22 mouse cellular contexts compared by ENCODE assay signal in the genomic region with DNA sequence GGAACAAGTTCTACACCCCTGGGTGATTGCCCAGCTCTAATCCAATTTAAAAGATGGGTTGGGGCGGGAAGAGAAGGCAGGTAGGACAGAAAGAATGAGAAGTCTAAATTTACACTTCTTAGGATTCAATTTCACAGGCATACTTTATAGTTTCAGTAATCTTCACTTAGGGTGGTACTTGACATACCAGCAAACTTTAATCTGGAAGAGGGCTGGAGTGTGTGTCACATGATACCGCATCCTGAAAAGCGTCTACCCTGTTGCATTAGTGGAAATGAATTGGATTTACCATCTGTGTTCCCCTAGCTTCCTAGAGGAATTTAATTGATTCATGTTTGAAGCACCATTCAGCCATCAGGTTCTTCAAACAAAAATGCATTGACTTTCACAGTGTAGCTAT.
DNase-seq lines count a peak whose midpoint lies in the region; ATAC-seq and TF ChIP-seq lines count a peak whose summit lies in the region.
"Had no signal": no experiment of that assay in that cellular context is flagged by ENCODE, and none has a peak within 500 bp of the region (broad histone marks: within the 10 kb centered on the region; RNA-seq: fewer than 3 reads in every experiment).

No protein-coding gene starts in this region.

- no peak overlapping the region for H3K4me2 ChIP-seq in lung, embryonic 14.5 days
- no peak overlapping the region for H3K4me2 ChIP-seq in lung, postnatal 0 days (replicated peaks; ENCODE audit: low read depth, low read length)
- no peak overlapping the region for H3K4me2 ChIP-seq in midbrain, embryonic 15.5 days
- no peak overlapping the region for H3K4me2 ChIP-seq in midbrain, embryonic 13.5 days (replicated peaks)
- H3K4me2 ChIP-seq: embryonic facial prominence, embryonic 15.5 days; forebrain, embryonic 15.5 days; heart, embryonic 11.5 days; hindbrain, embryonic 12.5 days; hindbrain, embryonic 15.5 days had no signal

- peak; percentile 75 for ATAC-seq in lung, embryonic 14.5 days (ENCODE audit: insufficient read depth)
- peak; percentile 80 for ATAC-seq in lung, postnatal 0 days
- ATAC-seq in midbrain, embryonic 15.5 days (replicated peaks): 0 out of 2 replicates have a peak, but pooled peaks have one; percentile 37
- ATAC-seq in midbrain, embryonic 13.5 days: no peak
- ATAC-seq: CD4-positive, CD25-positive, alpha-beta regulatory T cell, adult 4 months; forebrain, embryonic 15.5 days had no signal

- no peak for TF ChIP-seq POLR2A in lung, adult 2 months (IDR thresholded peaks at IDR 0.05; ENCODE audit: borderline replicate concordance, extremely low read depth, low read depth, low read length)

- peak; percentile 48 for DNase-seq in lung, embryonic 14.5 days
- no peak for DNase-seq in lung, adult 2 months
- peak; percentile 56 for DNase-seq in lung, postnatal 0 days (ENCODE audit: low spot score)
- no peak for DNase-seq in lung, postnatal 14 days
- no peak for DNase-seq in frontal cortex, postnatal 25 days (ENCODE audit: low spot score in 2 of 2)
- DNase-seq: adrenal gland, adult 2 months; adrenal gland, postnatal 14 days; cerebellum, adult 11 months; cerebellum, adult 2 months; cerebellum, adult 9-11 months; cerebellum, postnatal 25 days; gastrocnemius, adult 2 months; gastrocnemius, postnatal 14 days; heart, adult 11 months had no signal

- no peak overlapping the region for H3K4me3 ChIP-seq in lung, embryonic 14.5 days (ENCODE audit: low read depth, low read length)
- no peak overlapping the region for H3K4me3 ChIP-seq in lung, adult 2 months (replicated peaks; ENCODE audit: extremely low read depth, low read depth, low read length)
- no peak overlapping the region for H3K4me3 ChIP-seq in lung, postnatal 0 days (ENCODE audit: low read depth, low read length)
- no peak overlapping the region for H3K4me3 ChIP-seq in midbrain, embryonic 15.5 days
- H3K4me3 ChIP-seq in midbrain, embryonic 13.5 days (replicated peaks): no peak overlapping the region
- H3K4me3 ChIP-seq: embryonic facial prominence, embryonic 15.5 days; forebrain, embryonic 15.5 days; gastrocnemius, adult 2 months; hindbrain, embryonic 12.5 days; hindbrain, embryonic 15.5 days had no signal

- H3K9me3 ChIP-seq in lung, embryonic 14.5 days (ENCODE audit: low read depth, low read length): no peaks in the 10 kb centered on the region
- H3K9me3 ChIP-seq in lung, postnatal 0 days (ENCODE audit: low read length): no peaks in the 10 kb centered on the region
- H3K9me3 ChIP-seq in midbrain, embryonic 15.5 days: no peaks in the 10 kb centered on the region
- H3K9me3 ChIP-seq in midbrain, embryonic 13.5 days: no peaks in the 10 kb centered on the region
- H3K9me3 ChIP-seq: embryonic facial prominence, embryonic 15.5 days; forebrain, embryonic 15.5 days; hindbrain, embryonic 12.5 days; hindbrain, embryonic 15.5 days had no signal

- H3K36me3 ChIP-seq in lung, embryonic 14.5 days (ENCODE audit: insufficient read depth): no peaks in the 10 kb centered on the region
- no peaks in the 10 kb centered on the region for H3K36me3 ChIP-seq in lung, postnatal 0 days (ENCODE audit: insufficient read depth, low read length)
- H3K36me3 ChIP-seq in midbrain, embryonic 15.5 days (replicated peaks): no peaks in the 10 kb centered on the region
- H3K36me3 ChIP-seq in midbrain, embryonic 13.5 days: peaks cover 4% of the 10 kb centered on the region; the same call in 1 of the 2 replicates
- H3K36me3 ChIP-seq: embryonic facial prominence, embryonic 15.5 days; forebrain, embryonic 15.5 days; hindbrain, embryonic 12.5 days; hindbrain, embryonic 15.5 days had no signal

- no peak overlapping the region for H3K9ac ChIP-seq in lung, embryonic 14.5 days
- H3K9ac ChIP-seq in lung, postnatal 0 days (replicated peaks; ENCODE audit: low read depth): no peak overlapping the region
- H3K9ac ChIP-seq in midbrain, embryonic 15.5 days: no peak overlapping the region
- H3K9ac ChIP-seq in midbrain, embryonic 13.5 days (replicated peaks): no peak overlapping the region
- H3K9ac ChIP-seq: embryonic facial prominence, embryonic 15.5 days; forebrain, embryonic 15.5 days; hindbrain, embryonic 12.5 days; hindbrain, embryonic 15.5 days had no signal

- peak; percentile 96 for TF ChIP-seq EP300 in lung, postnatal 0 days (IDR thresholded peaks at IDR 0.05)

- H3K4me1 ChIP-seq in lung, embryonic 14.5 days (ENCODE audit: insufficient read depth): peaks cover 11% of the 10 kb centered on the region
- H3K4me1 ChIP-seq in lung, adult 2 months (ENCODE audit: control insufficient read depth, insufficient read depth, low read length): no peaks in the 10 kb centered on the region
- peaks cover 5% of the 10 kb centered on the region; the same call in 1 of the 2 replicates for H3K4me1 ChIP-seq in lung, postnatal 0 days (ENCODE audit: insufficient read depth, low read depth, low read length)
- no peaks in the 10 kb centered on the region for H3K4me1 ChIP-seq in midbrain, embryonic 15.5 days
- no peaks in the 10 kb centered on the region for H3K4me1 ChIP-seq in midbrain, embryonic 13.5 days (replicated peaks)
- H3K4me1 ChIP-seq: hindbrain, embryonic 12.5 days; hindbrain, embryonic 15.5 days had no signal

- WGBS in lung, embryonic 14.5 days: 59% methylated on average over 3 of the region's 3 CpGs
- WGBS in lung, adult 2 months: 64% methylated on average over 3 of the region's 3 CpGs
- WGBS in lung, postnatal 0 days: 57% methylated on average over 3 of the region's 3 CpGs
- WGBS in midbrain, embryonic 15.5 days: 67% methylated on average over 3 of the region's 3 CpGs
- WGBS in midbrain, embryonic 13.5 days: 66% methylated on average over 3 of the region's 3 CpGs

- no peak for TF ChIP-seq CTCF in lung, embryonic 14.5 days (IDR thresholded peaks at IDR 0.05; ENCODE audit: low read depth)
- no peak for TF ChIP-seq CTCF in lung, adult 2 months (IDR thresholded peaks at IDR 0.05; ENCODE audit: insufficient read depth, low read length)
- TF ChIP-seq CTCF in lung, postnatal 0 days (IDR thresholded peaks at IDR 0.05): no peak

- H3K27ac ChIP-seq in lung, embryonic 14.5 days (ENCODE audit: low read depth): no peak overlapping the region
- no peak overlapping the region for H3K27ac ChIP-seq in lung, postnatal 0 days (ENCODE audit: low read length)
- no peak overlapping the region for H3K27ac ChIP-seq in midbrain, embryonic 15.5 days
- H3K27ac ChIP-seq in midbrain, embryonic 13.5 days: no peak overlapping the region
- H3K27ac ChIP-seq: embryonic facial prominence, embryonic 15.5 days; forebrain, embryonic 15.5 days; gastrocnemius, adult 2 months; hindbrain, embryonic 12.5 days; hindbrain, embryonic 15.5 days had no signal

- H3K27me3 ChIP-seq in lung, embryonic 14.5 days (ENCODE audit: insufficient read depth, low read length): no peaks in the 10 kb centered on the region
- no peaks in the 10 kb centered on the region for H3K27me3 ChIP-seq in lung, postnatal 0 days (replicated peaks; ENCODE audit: insufficient read depth, low read length)
- no peaks in the 10 kb centered on the region for H3K27me3 ChIP-seq in midbrain, embryonic 15.5 days (replicated peaks)
- H3K27me3 ChIP-seq in midbrain, embryonic 13.5 days: no peaks in the 10 kb centered on the region
- H3K27me3 ChIP-seq: embryonic facial prominence, embryonic 15.5 days; forebrain, embryonic 15.5 days; hindbrain, embryonic 12.5 days; hindbrain, embryonic 15.5 days had no signal

Comparison
In these comparisons a context has a peak if more than half of its experiments do, and no peak if none do; other contexts are left out.
1. DNase-seq: peak in lung, embryonic 14.5 days (single experiment) and lung, postnatal 0 days (single experiment); none in lung, adult 2 months (single experiment), lung, postnatal 14 days (single experiment) and frontal cortex, postnatal 25 days (0 of 2).